Mouse (Mus musculus): ENCODE measurements at regions not wholly inside any gene's neighbourhood (a gene's known extent, or its start where the extent isn't known, plus 50 kb on each side); places are given as distances from the start of the nearest gene placed in this dataset.

DNA sequence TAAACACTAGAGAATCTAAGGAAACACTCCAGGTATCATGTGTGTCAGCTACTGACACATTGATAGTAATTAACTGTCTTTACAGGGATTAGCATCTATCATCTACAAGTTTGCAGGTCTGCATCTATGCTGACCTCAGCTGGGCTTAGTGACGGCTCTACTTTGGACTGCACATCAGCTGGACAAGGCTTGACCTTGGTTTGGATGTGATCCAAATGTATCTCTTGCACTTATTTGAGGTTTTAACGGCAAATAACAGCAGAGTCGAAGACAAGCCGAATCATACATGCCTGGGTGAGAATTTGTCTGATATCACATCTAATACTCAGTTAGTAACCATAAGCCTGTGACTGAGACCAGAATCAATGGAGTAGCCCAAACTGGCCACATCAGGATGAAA lies 181.7 kb upstream of the Sptlc3 start:
- no peak for TF ChIP-seq CTCF (IDR thresholded peaks at IDR 0.05; ENCODE audit: control insufficient read depth, insufficient read depth, insufficient replicate concordance, low read depth, low read length)
- no peak for TF ChIP-seq POLR2A (IDR thresholded peaks at IDR 0.05; ENCODE audit: control insufficient read depth, low read depth, low read length)
